Mouse (Mus musculus): Measurements from ENCODE around the gene Tsc22d3.
"Not testable (repeated sequence)": the region's sequence is repeated elsewhere in the genome, so short reads cannot be mapped to it uniquely, and the experiment has no call there.

Gene Tsc22d3

DNA sequence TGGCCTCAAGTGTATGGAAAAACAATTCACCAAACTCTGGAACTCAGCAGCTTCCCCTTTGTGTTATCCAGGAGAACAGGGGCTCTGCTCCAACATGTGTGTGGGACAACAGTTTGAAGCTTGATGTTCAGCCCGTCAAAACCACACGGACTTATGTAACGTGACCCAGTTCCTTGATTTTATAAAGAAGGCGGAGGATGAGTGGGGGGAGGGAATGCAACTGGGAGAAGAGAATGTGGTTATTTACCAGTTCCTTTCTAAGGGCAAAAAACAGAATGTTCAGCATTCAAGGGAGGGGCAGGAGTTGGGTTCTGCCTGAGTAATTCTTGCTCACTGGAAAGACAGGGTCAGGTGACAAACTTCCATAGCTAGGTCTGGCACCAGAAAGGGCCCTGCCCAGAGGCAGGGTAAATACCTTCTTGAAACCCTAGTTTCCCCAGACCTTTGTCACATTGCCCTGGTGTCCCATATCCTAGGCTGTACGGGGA lies 71.3 kb downstream of the Tsc22d3 start:
- DNase-seq (ENCODE audit: low read depth, low spot score) = no peak

DNA sequence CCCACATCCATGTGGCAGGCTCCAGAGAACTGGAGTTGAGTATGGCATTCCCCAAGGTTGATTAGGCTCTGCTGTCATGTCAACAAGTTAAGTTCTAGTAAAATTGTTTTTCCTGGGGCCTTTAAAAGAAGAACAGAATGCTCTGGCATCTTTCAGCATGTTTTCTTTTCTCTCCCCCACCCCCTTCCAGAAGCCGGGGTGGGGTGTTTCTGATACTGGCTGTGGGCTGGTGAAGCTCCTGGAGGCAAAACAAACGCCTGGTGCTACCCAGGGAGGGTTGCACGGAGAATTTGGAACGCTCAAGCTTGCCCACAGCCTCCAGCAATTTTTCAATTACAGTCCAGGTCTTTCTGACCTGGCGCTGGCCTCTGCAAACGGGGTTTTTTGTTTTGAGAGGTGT lies 73.2 kb downstream of the Tsc22d3 start:
- DNase-seq (ENCODE audit: low read depth, low spot score) = no peak

DNA sequence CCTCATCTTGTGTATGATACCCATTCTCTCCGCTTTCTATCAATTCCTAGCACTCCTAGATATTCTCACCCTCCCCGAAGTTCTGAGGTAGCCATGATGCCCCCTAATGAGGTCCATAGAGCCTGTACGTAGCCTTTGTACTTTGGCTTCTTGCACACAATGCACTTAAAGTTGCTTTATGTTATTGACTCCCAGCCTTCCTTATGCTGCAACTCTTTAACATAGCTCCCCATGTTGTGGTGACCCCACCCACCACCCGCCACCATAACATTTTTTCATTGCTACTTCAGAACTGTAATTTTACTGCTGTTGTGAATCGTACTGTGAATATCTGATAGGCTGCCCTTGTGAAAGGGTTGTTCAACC lies 74.2 kb downstream of the Tsc22d3 start:
- DNase-seq (ENCODE audit: low read depth, low spot score) = no peak

DNA sequence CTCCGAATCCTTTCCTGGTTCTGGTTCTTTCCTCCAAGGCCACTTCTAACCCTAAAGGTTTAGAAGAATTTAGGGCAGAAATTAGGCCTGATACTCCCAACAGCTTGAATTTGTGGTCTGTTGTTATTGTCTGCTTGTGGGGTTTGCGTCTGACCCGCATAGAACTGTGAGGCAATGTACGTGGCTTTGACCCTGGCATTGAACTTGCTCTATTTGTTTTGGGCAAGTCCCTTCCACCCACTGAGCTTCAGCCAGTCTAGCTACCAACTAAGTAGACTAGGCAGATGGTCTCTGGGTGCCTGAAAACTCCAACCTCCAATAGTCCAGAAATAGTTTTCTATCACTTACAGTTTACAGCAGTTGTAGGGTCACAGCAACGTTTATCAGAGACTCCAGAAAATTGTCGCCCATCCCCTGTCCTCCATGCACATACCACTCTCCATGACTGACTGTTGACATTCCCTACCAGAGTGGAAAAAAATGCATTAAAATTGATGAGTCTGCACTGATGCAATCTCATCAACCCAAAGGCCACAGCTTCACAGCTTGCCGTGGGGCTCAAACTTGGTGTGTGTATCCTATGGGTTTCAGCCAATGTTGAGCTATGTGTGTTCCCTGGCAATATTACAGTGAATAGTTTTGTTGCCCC lies 74.7 kb downstream of the Tsc22d3 start:
- DNase-seq (ENCODE audit: low read depth, low spot score) = no peak

DNA sequence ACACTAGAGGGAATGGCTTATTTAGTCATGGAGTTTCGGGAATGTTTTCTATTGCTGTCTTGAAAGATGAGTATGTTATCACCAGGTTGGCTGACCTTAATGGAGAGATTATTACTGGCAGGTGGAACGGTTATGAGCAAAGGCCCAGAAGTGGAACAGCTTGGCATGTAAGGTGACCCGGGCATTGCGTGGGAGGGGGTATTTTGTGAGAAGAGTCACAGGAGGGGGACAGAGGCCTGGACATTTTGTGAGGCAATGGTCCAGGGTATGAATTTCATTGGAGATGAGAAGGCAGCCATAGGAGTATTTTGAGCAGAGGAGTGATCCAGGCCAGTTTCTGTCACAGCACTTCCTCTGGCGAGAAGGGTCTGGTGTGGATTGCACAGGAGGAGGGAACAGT lies 76.2 kb downstream of the Tsc22d3 start:
- peak; percentile 86 for DNase-seq (ENCODE audit: low read depth, low spot score)

DNA sequence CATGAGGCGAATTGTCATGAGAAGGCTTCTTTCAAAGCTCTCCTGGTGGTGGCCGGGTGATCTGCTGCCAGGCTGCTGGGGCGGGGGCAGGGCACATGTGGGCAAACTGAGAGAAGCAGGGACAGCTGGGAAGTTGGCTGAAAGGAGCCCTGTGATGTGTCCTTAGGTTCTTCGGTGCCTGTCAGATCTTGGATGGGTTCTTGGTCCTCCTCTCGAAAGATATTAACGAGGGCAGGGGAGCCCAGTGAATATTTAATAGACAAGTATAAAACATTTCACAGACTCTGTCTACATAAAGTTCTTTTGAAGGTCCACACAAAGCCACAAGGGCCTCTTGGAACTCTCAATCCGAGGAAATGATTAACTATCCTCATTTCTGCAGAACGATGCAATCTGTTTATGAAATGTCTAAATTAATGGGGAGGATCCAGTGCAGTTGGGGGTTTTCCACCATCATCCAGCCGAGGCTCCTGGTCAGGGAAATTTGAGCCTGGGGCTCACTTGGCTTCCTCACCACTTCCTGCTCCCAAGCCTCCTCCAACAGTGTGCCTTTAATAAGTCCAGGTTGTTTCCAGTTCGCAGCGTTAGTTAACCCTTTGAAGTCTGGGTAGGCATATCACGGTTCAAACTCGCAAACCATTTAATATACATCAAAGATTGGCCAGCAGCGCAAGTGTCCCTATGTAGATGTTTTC lies 78.2 kb downstream of the Tsc22d3 start:
- DNase-seq (ENCODE audit: low read depth, low spot score) = no peak

DNA sequence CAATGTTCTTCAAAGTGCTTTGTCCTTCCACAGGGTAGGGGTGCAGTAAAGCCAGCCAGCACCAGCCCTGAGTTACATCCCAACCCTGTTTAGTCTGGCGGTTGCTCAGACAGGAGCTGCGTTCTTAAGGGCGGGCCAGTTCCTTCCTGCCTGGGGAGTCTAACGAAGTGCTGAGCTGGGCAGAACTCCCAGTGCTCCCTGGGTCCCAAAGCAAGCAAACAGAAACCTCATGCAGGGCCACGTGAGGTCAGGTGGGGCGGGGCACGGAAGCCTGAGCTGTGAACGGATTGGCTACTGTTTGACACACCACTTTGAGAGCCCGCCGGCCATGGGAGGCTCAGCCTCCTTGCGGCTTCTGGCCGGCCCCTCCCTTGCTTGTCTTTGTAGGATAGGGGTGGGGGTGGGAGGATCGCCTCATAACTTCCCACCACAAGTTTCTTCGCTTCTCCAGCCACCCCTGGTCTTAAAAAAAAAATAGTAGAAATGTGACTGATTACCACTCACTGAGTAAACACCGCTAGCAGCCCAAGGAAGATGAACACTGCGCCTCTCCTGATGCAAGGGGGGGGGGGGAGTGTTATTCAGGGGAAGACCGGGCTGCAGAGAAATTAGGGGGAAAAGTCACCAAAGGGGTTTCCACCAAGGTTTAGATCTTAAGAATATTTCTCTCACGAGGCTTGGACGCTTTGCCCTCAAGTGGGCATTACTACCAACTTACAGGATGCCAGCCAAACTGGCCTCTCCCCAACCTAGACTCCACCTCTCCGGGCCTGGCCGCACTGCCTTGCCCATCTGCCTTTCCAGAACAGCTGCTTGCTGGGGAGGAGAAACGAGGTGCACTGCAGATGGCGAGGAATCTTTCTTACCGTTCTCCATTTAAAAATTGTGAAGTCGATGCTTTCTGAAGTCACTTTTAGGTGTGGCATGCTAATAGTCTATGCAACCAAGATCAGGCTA lies 80.0 kb downstream of the Tsc22d3 start:
- peak; percentile 98 for DNase-seq (ENCODE audit: low read depth, low spot score)

DNA sequence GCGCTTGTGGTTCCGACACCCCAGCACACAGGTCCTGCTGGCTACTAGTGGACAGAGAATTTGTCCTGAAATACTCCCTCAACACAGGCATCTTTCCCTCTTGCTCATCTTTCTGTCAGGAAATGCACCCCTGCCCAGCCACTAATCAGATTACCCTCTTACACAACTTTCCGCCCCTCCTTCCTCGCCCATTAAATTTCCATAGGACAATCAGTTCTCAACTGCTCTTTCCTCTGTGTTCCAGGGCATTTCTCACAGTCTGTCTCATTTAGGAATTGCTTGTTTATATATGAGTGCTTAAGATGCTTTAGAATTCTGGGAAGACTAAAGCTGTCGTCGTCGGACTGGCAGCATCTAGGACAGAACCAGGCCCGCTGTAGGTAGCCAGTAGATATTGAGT lies 82.1 kb downstream of the Tsc22d3 start:
- no peak for DNase-seq (ENCODE audit: low read depth, low spot score)

DNA sequence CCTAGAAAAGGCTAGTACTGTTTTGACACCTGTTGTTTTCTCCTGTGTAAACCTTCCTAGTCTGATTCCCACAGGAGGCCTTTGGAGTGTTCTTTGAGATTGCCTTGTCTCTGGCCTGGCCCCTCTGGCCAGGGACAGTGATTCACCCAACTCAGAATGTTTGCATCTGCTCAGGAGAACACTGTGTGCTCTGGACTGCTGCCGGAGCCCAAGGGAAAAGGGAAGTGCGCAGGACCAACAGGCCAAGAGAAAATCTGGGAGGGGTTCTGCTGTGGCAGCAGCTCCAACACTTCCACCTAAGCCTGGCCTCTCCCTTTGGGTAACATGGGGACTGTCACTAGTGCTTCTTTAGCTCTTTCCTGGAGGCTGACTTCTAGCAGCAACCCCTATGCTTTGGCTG lies 87.1 kb downstream of the Tsc22d3 start:
- DNase-seq (ENCODE audit: low read depth, low spot score) = peak; percentile 85

DNA sequence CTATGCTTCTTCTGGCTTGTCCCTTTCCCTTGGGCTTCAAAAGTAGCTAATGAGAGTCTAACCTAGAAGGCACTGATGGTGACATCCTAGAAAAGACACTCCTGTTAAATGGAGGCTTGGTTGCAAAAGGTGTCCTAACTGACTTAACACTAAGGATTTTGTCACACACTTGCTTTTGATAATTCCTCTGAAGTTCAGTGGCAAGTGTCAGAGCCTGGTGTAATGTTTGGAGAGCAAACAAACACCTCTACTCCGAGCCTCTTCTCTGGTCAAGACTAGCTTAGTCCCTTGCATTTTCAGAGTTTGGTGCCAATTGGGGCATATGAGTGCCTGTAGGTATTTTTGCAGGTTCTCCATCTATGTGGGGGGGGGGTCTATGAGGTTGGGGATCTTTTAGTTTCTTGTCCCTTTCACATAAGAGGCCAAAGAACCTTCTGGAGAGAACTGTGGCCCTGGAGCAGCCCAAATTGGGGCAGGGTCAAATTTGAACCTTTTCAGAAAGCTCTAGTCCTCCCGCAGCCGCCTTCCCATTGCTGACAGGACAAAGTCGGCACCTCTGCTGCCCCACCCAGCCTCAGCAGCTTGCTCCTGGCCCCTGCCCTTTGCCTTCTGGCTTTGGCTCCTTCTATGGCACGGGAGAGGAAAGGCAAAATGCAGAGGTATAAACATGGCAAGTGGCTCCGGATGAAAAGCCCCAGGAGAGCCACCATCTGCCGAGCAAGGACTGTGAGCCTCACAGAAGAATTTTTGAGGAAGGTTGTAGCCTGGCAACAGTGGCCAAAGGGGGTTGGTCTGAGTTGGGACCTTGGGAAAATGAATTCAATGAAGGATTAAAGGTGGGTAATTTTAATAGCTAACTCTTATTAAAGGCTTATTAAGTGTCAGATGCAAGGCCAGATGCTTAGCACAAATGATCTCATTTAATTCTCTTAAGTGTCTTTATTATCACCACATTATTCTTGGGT lies 88.5 kb downstream of the Tsc22d3 start:
- DNase-seq (ENCODE audit: low read depth, low spot score) = no peak

DNA sequence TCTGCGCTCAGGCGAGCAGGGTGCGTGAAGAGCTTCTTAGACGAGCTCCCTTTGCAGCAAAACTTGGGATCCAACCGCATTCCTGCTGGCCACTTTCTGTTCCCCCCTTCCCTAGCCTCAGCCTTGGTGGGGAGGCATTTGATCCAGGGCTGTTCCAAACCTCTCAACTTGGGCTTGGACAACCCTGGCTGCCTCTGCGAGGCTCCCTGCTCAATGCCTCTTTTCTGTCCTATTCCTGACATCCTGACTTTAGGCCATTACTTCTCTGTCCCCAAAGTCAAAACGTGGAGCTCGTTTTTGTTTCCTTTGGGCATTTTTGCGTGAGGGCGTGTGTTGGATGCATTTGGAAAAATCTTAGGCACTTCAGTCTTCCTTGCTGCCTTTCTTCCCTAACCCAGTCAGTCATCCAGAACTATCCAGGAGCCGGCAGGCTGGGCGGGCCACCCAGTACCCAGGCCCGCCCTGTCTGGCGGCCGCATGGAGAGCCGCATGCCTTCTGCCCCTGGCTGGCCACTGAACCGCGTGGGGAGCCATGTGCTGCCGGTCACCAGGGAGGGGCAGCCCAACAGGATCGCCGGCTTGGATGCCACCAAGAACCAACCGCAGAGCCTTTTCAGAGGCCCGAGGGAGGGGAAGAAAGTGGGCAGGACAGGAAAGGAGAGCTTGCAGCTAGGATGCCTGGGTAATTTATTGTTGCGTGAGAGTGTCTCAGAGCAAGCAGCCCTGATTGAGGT lies 89.6 kb downstream of the Tsc22d3 start:
- peak; percentile 94 for DNase-seq (ENCODE audit: low read depth, low spot score)

DNA sequence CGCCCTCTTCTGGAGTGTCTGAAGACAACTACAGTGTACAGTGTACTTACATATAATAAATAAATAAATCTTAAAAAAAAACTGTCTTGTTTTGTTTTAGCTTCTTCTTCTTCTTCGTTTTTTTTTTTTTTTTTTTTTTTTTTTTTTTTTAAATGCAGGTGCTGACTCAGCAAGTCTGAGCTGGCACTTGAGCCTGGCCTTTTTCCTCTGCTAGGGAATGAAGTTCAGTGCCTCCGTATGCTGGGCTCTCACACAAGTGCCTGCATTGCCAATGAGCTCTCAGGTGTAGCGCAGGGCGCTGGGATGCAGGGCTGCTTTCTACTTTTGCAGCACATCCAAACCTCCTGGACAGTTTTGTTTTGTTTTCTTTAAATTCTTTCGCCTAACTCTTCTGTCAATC lies 90.6 kb downstream of the Tsc22d3 start:
- no peak for DNase-seq (ENCODE audit: low read depth, low spot score)

DNA sequence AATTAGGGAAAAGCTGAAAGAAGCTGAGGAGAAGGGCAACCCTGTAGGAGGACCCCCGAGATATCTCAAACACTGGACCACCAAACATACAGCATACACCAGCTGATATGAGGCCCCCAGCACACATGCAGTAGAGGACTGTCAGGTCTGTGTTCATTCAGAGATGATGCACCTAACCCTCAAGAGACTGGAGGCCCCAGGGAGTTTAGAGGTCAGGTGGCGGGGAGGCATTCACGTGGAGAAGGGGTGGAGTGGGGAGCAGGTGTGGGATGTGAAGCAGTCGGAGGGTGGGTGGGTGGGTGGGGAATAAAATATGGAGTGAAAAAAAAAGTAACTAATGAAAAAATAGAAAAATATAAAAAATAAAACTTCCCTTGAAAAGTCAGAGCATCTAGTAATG lies 91.7 kb downstream of the Tsc22d3 start:
- DNase-seq (ENCODE audit: low read depth, low spot score) = not testable (repeated sequence)

DNA sequence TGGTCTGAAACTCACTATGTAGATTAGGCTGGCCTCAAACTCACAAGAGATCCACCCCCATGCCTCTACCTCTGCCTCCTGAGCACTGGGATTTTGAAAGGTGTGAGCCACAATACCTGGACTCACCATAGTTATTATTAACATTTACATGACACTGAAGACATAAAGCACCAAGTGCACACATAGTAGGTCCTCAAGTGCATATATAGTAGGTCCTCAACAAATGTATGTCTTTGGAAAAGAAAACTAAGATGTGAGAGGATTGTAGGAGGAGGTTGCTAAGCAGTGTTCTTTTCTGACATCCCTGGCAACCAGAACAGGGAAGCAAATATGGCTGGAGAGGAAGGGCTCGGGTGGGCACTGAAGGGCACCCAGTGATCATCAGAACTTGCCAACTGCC lies 93.1 kb downstream of the Tsc22d3 start:
- no peak for DNase-seq (ENCODE audit: low read depth, low spot score)

DNA sequence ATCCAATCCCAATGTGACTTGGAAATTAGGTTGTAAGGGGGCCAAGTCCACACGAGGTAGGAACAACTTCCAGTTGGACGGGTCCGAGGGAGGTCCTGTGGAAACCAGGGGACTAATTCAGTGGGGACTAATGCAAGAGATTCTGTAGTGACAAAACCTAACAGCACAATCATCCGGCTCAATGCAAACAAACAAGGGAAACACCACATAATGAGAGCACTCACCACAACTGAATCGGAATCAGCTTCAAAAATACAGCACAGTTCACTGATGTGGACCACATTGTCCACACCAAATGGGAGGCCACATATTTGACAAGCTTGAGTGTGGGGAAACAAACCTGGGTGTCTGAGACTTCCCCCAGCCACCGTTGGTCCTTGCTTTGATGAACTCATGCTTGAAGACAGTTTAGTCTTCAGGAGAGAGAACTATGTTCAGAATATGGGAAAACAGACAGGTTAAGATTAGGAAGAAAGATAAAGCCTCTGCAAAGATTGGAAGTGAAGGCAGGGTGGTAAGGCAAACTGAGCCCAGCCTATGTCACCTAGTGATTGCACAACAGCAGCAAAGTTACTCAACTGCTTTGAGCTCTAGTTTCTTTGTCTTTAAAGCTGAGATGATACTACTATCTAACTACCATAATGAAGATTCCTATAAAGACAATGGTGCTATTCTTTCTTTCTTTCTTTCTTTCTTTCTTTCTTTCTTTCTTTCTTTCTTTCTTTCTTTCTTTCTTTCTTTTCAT lies 93.9 kb downstream of the Tsc22d3 start:
- DNase-seq (ENCODE audit: low read depth, low spot score) = no peak

DNA sequence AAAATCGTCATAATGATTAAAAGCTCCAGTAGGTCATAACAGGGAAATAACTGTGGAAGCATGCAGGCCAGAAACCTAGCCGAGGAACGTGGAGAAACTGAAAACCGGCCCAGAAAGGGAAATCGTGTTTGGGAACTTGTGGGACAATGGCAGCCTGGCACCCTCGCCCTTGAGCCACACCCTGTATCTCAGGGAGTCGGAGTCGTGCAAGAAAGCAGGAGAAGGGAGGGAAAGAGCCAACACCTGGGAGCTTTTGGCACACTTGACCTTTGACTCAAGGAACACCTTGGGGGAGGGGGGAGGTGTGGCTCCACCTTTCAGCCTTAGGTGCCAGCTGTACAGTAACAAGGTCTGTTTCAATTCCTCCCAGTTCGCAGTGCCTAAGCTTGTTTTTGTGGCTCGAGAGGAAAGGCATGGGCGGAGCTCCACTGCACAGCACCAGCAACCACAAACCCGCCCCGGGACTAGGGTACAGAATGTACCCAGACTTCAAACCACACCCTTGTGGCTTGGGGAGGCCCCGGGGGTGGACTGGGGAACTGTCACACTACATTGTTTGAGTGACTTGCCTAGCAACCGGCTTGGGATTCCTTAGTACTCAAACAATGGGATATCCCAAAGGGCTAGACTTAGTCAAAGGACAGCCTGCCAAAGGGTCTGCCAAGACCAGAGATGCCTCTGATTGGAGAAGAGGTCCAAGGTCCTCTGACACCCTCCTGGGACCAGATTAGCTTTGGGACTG lies 94.8 kb downstream of the Tsc22d3 start:
- DNase-seq (ENCODE audit: low read depth, low spot score) = peak; percentile 73

DNA sequence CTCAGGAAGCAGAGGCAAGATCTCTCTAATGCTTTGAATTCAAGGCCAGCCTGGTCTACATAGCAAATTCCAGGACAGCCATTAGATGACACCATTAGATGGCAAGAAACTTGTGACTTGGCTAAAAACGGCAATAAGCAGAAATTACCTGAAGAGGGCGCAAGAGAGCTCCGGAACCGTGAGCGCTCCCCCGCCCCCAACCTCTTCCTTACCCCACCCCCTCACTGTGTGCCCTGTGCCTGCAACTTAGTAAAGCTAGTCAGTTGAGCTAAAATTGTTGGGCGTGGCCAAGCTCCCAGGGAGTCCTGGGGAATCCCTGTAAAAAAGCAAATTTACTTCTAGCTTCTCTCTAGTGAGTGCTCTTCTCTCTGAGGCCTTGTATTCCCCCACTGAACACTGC lies 96.6 kb downstream of the Tsc22d3 start:
- DNase-seq (ENCODE audit: low read depth, low spot score) = peak; percentile 76

DNA sequence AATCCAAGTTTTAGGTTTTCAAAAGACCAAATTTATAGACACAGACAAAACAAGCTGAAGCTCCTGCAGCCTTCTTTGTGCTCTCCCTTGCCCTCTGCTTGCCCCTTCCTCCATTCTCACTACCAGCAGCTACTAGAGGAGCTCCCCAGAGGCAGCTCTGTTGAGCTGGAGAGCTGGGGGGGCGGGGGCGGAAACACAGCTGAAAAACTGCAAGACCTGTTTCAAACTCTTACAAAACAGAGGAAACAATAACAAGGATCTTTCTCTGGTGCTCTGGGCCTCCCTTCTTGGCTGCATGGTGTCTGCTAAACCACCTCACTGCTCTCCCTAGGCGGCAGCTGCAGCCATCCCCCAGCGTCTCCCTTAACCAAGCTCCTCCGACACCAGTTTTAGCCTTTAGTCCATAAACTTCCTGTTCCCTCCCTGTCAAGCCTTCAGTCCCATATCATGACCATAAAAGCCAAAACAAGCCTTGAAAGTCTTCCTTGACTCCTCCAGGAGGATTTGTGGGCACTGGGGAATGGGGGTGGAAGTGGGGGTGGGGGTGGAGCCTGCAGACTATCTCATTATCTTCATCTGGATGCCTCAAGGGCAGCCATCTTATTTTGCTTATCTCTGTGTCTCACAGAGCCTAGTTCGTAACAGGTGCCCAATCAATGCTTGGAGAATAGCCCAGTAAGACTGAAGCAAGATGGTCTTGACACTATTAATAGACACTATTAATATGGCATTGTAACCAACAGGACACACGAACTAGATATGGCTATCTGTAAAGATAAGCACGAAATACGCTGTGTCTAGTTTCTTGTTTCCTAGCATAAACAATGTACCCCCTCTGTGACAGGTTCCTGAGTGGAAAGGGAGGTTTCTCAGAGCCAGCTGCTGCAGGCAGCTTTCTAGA lies 98.8 kb downstream of the Tsc22d3 start:
- no peak for DNase-seq (ENCODE audit: low read depth, low spot score)
